Mouse (Mus musculus) limb, embryonic 14.5 days (tissue): Measurements from ENCODE around the gene Rab11fip4. TPM values are rescaled to one million over a fixed set of nuclear protein-coding genes. Genes with fewer than 3 reads are reported as not detected.

Source experiments
- ATAC-seq: fragments of 200-750 bp; cut with Nextera tagmentation; 2 replicates; pipeline ENCODE4 v1.8.0; 2017; ENCODE audit warnings: low read depth, moderate number of reproducible peaks, moderate TSS enrichment; ENCODE audit not compliant: low FRiP score
- DNase-seq: peaks from one replicate; pipeline ENCODE4 v3.0.0-alpha.2; 2015; ENCODE audit warnings: low spot score
- H3K27ac ChIP-seq: fragments of 300-500 bp; sonication (generic); replicated peaks from 2 replicates; pipeline ENCODE4 v1.5.1; 2014; ENCODE audit warnings: low read depth, mild to moderate bottlenecking, low read length, moderate library complexity, mixed read lengths
- H3K27me3 ChIP-seq: fragments of 300-500 bp; sonication (generic); 2 replicates; pipeline ENCODE4 v1.6.1; 2014; ENCODE audit warnings: low read length, mixed read lengths; ENCODE audit not compliant: control insufficient read depth, insufficient read depth
- H3K36me3 ChIP-seq: fragments of 300-500 bp; sonication (generic); 2 replicates; pipeline ENCODE4 v1.6.1; 2014; ENCODE audit warnings: mild to moderate bottlenecking, low read length, moderate library complexity, mixed read lengths; ENCODE audit not compliant: control insufficient read depth, insufficient read depth
- H3K4me1 ChIP-seq: fragments of 300-500 bp; sonication (generic); 2 replicates; pipeline ENCODE4 v1.6.1; 2014; ENCODE audit warnings: antibody characterized with exemption, low read length, mixed read lengths; ENCODE audit not compliant: control insufficient read depth, insufficient read depth
- H3K4me2 ChIP-seq: fragments of 300-500 bp; sonication (generic); replicated peaks from 2 replicates; pipeline ENCODE4 v1.6.1; 2014; ENCODE audit warnings: low read depth, mild to moderate bottlenecking, low read length, moderate library complexity; ENCODE audit not compliant: severe bottlenecking
- H3K4me3 ChIP-seq: fragments of 300-500 bp; sonication (generic); replicated peaks from 2 replicates; pipeline ENCODE4 v1.5.1; 2014; ENCODE audit warnings: low read length
- H3K9ac ChIP-seq: fragments of 300-500 bp; sonication (generic); 2 replicates; pipeline ENCODE4 v1.6.1; 2014; ENCODE audit warnings: mild to moderate bottlenecking, low read depth, low read length, moderate library complexity; ENCODE audit not compliant: severe bottlenecking
- H3K9me3 ChIP-seq: fragments of 300-500 bp; sonication (generic); 2 replicates; pipeline ENCODE4 v1.6.1; 2016; ENCODE audit warnings: low read length; ENCODE audit not compliant: control insufficient read depth
- POLR2A ChIP-seq: fragments of 200-500 bp; IDR thresholded peaks from 2 replicates; pipeline ENCODE4 v1.8.0; 2012; ENCODE audit warnings: inconsistent platforms, mild to moderate bottlenecking, moderate library complexity, borderline replicate concordance; ENCODE audit not compliant: insufficient read depth, insufficient read length; ENCODE audit errors: extremely low read depth
- WGBS: fragments of 180-500 bp; shearing (Covaris S2); extraction: QIAGEN DNeasy Blood & Tissue Kit; methylation state at CpG from one replicate; pipeline ENCODE4 v1.1.7; 2014; 5-methylcytosine and 5-hydroxymethylcytosine counted together
- polyA plus RNA-seq, 2 experiments: library from polyadenylated mRNA; depleted of rRNA in 1 of 2; stranded (reverse) in 1 of 2; unstranded in 1 of 2; fragments of >200 nt; fragmentation: Nextera tagmentation in 1 of 2; extraction: Ambion mirVana in 1 of 2; gene quantifications; 2 replicates each; pipeline versions ENCODE4 v1.2.1 to v1.2.3; 2012 to 2014

The Rab11fip4 gene
- polyA plus RNA-seq, 2 experiments: 7.4 to 16.4 TPM

DNA sequence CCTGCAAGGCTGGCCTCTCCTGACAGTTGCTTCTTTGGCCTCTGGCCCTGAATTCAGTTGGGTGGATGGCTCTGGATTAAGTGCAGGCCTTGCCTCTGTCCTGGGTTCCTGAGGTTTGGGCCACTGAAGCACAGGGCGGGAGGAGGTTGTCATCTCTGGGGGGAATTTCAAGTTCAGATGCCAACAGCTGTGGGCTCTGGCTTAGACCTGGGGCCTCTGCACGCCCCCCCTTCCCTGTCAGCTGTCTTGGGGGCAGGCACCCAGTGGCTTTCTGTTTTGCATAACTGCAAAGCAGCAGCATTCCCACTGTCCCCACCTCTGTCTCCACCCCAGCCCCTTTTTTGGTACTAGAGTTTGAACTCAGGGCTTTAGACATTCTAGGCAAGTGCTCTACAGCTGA lies 139.4 kb downstream of the Rab11fip4 start:
- ATAC-seq (peak; percentile 65), DNase-seq (no peak)
- no peak overlapping the region for H3K9ac ChIP-seq
- H3K4me3 ChIP-seq: no peak overlapping the region
- no peak for TF ChIP-seq POLR2A
- H3K9me3 ChIP-seq: no peaks in the 10 kb centered on the region
- H3K36me3 ChIP-seq: no peaks in the 10 kb centered on the region; the same call in 1 of the 2 replicates
- H3K4me1 ChIP-seq: peaks cover 3% of the 10 kb centered on the region; the same call in 1 of the 2 replicates
- 0 out of 2 replicates have a peak overlapping the region, but pooled peaks have one; percentile 26 for H3K27ac ChIP-seq
- H3K4me2 ChIP-seq: no peak overlapping the region
- 82% methylated on average over 2 of the region's 2 CpGs for WGBS
- H3K27me3 ChIP-seq: no peaks in the 10 kb centered on the region

GRCm38 (mm10) chr11:79731476-79731875 lies 140.5 kb downstream of the Rab11fip4 start:
- TF ChIP-seq POLR2A: no peak

GRCm38 (mm10) chr11:79733013-79733412 lies 142.0 kb downstream of the Rab11fip4 start:
- DNase-seq: no peak
- Histone ChIP-seq H3K27me3 (no peaks in the 10 kb centered on the region), H3K27ac (no peak overlapping the region), H3K9ac (no peak overlapping the region), H3K36me3 (no peaks in the 10 kb centered on the region; the same call in 1 of the 2 replicates), H3K9me3 (no peaks in the 10 kb centered on the region), H3K4me1 (peaks cover 19% of the 10 kb centered on the region), H3K4me3 (no peak overlapping the region), H3K4me2 (no peak overlapping the region)
- WGBS: 91% methylated on average over 6 of the region's 6 CpGs
- ATAC-seq: no peak
- no peak for TF ChIP-seq POLR2A

More at GRCm38 (mm10) chr11:79731476-79731875, 140.5 kb downstream of the Rab11fip4 start:
- H3K4me2 ChIP-seq: no peak overlapping the region
- H3K9ac ChIP-seq: no peak overlapping the region
- H3K4me1 ChIP-seq: peaks cover 7% of the 10 kb centered on the region; the same call in 1 of the 2 replicates
- WGBS: 82% methylated on average over 5 of the region's 5 CpGs
- no peaks in the 10 kb centered on the region for H3K9me3 ChIP-seq
- H3K36me3 ChIP-seq: no peaks in the 10 kb centered on the region; the same call in 1 of the 2 replicates
- H3K27ac ChIP-seq: no peak overlapping the region
- no peaks in the 10 kb centered on the region for H3K27me3 ChIP-seq
- no peak for ATAC-seq
- no peak overlapping the region for H3K4me3 ChIP-seq
- no peak for DNase-seq

GRCm38 (mm10) chr11:79736232-79737006 lies 145.4 kb downstream of the Rab11fip4 start:
- Histone ChIP-seq H3K4me2 (no peak overlapping the region), H3K4me1 (peaks cover 29% of the 10 kb centered on the region), H3K4me3 (no peak overlapping the region), H3K9ac (no peak overlapping the region), H3K36me3 (no peaks in the 10 kb centered on the region), H3K9me3 (no peaks in the 10 kb centered on the region), H3K27ac (0 out of 2 replicates have a peak overlapping the region, but pooled peaks have one; percentile 3), H3K27me3 (no peaks in the 10 kb centered on the region)
- no peak for TF ChIP-seq POLR2A
- no peak for ATAC-seq
- DNase-seq: peak; percentile 20
- WGBS: 87% methylated on average over 15 of the region's 15 CpGs

DNA sequence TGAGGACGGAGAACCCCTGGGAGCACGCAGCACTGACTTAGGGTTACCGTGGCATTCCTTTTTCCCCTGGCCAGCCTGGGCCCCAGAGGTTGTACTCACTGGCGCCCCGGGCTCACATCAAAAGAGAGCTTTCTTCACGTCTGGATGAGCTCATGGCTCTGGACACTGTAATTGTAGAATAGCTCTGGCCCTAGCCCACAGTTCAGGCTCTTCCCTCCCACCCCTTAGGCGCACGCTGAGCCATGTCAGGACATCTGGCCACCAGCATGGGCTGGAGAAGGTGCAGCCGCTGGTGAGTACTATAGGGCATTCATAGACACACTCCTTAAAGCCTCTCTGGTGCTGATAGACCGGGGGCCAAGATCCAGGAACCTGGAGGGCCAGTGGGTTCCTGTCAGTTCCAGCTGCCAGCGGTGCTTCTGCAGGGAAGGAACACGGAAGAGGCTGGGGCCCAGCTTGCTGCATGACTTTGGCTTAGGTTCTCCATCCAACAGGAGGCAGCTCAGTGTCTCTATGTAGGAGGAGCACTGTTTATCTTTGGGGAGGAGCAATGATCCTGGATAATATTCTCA lies 146.2 kb downstream of the Rab11fip4 start:
- DNase-seq (no peak), ATAC-seq (0 out of 2 replicates have a peak, but pooled peaks have one; percentile 19)
- Histone ChIP-seq H3K4me3 (no peak overlapping the region), H3K27ac (0 out of 2 replicates have a peak overlapping the region, but pooled peaks have one; percentile 79), H3K9me3 (no peaks in the 10 kb centered on the region), H3K27me3 (no peaks in the 10 kb centered on the region), H3K4me2 (no peak overlapping the region), H3K9ac (no peak overlapping the region), H3K36me3 (no peaks in the 10 kb centered on the region), H3K4me1 (peaks cover 29% of the 10 kb centered on the region)
- 50% methylated on average over 12 of the region's 12 CpGs for WGBS
- no peak for TF ChIP-seq POLR2A
